Mouse (Mus musculus) thymus, postnatal 25 days (tissue): ENCODE measurements at regions not wholly inside any gene's neighbourhood (a gene's known extent, or its start where the extent isn't known, plus 50 kb on each side); places are given as distances from the start of the nearest gene placed in this dataset.

Experiments used
- DNase-seq: peaks from one replicate; pipeline ENCODE4 v3.0.0; 2022

DNA sequence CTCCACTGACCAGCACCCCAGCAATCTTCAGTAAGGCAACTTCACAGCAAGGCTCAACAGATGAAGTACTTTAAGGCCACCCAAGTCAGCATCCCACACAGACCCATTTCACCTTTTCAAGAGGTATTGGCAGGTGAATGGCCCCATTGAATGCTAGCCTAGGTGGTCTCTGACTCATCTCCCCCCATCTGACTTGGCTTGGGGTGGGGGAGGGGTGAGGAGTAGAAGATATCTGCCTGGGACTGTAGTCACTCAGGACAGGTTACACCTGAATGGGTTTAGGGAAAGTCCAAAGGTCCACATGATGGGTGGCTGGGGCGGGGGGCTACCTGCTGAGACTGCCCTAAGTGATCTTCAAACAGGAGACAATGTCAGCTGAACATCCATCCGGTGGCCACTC lies 104.0 kb upstream of the Tle3 start:
- DNase-seq = no peak

- DNase-seq = no peak
Observed at GRCm38 (mm10) chr9:61268681-61269080, 103.5 kb upstream of the Tle3 start.

- no peak for DNase-seq
Observed at GRCm38 (mm10) chr9:61269151-61269870, 102.9 kb upstream of the Tle3 start.

- no peak for DNase-seq
Observed at GRCm38 (mm10) chr9:61271243-61271642, 100.9 kb upstream of the Tle3 start.

- no peak for DNase-seq
Observed at GRCm38 (mm10) chr9:61271769-61272352, 100.3 kb upstream of the Tle3 start.

DNA sequence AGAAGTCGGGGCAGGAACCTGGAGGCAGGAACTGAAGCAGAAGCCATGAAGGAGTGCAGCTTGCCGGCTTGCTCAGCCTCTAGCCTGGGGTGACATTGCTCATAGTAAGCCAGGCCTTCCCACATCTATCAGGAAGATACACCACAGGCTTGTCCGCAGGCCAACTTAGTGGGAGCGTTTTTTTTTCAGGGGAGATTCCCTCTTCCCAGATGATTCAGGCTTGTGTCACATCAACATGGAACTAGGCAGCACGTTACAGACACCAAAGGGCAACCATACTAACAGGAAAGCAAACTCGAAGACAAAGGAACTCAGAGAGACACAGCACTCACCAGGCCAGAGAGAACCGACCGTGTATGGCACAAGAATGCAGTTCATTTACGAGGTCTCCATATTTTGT lies 98.1 kb upstream of the Tle3 start:
- DNase-seq = no peak

GRCm38 (mm10) chr9:61277369-61278215 lies 94.6 kb upstream of the Tle3 start:
- DNase-seq = peak; percentile 68

DNA sequence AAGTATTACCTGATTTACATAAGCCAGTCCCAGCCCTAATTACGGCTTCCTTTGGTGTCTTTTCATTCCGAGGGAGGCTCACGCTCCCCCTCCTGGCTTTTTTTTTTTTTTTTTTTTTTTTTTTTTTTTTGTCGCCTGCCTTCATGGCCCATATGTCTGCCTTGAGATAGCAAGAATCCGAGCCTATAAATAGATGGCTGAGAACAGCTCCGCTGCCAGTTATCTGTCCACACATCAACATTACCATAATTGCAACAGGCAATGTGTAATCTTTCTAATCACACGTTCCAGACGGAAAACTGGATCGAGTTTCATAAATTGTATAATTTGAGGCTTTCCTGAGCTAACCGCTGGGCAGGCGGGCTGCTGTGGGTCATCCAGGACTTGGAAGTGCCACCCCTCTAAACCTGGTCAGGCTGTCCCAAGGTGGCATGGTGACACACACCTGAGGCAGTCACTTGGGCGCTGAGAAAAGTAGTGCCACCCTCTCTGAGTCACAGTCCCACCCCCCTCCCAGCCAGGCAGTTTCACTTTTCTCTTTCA lies 93.9 kb upstream of the Tle3 start:
- peak; percentile 7 for DNase-seq

DNA sequence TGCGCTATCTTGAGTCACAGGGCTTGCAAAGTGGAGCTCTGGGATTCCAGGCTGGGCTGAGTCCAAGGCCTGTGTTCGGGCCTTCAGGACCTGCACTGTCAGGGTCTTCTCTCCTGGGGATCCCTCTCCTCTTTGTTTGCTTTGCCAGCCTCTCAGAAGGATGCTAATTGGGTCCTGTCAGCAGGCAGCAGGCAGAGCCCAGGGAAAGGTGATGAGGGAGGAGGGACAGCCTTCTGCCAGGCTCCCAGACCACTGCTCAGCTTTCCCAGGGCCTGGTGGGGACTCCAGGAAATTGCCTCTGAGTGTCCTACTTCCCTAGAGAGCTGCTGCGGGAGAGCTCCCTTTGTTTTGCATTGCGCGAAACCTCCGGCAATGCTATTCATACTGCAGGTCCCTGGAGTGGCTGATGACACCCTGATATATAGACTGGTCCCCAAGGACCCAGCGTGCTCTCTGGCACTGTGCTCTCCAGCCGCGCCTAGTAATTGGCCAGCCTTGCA lies 93.1 kb upstream of the Tle3 start:
- no peak for DNase-seq

GRCm38 (mm10) chr9:61280856-61281582 lies 91.1 kb upstream of the Tle3 start:
- no peak for DNase-seq

GRCm38 (mm10) chr9:61283311-61283710 lies 88.9 kb upstream of the Tle3 start:
- DNase-seq = no peak

- DNase-seq = no peak
Observed at GRCm38 (mm10) chr9:61284201-61285021, 87.8 kb upstream of the Tle3 start.

DNA sequence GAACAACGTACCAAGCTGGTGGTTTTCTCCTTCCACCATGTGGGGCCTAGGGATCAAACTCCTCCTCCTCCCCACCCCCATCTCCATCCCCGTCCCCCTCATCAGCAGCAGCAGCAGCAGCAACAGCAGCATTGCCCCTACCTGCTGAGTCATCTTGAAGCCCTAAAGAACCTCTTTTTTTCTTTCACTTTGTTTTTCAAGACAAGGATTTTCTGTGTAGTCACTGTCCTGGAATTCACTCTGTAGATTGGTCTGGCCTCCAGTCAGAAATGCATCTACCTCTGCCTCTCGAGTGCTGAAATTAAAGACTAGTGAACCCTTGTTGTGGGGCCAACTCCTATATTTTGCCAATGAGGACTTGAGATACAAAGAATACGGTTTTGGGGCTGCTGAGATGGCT lies 85.6 kb upstream of the Tle3 start:
- no peak for DNase-seq

GRCm38 (mm10) chr9:61289117-61289516 lies 83.0 kb upstream of the Tle3 start:
- DNase-seq = no peak

DNA sequence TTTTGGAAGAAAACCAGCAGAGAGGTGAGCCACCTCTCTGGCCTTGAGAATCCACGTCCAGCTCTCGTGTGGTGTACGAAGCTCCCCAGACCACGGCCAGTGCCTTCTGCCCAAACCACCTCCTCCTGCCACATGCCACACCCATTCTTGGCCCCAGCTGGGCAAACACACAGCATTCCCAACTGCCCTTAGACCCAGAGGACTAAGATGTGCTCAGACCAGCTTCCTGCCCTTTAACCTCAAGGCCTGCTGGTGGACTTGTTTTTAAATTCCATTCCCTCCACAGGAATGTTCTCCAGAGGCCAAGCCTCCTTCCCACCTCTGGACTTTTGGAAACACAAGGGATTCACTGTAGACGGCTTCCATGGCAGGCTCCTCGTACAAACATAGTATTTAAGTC lies 82.5 kb upstream of the Tle3 start:
- no peak for DNase-seq

GRCm38 (mm10) chr9:61291646-61292045 lies 80.5 kb upstream of the Tle3 start:
- no peak for DNase-seq

DNA sequence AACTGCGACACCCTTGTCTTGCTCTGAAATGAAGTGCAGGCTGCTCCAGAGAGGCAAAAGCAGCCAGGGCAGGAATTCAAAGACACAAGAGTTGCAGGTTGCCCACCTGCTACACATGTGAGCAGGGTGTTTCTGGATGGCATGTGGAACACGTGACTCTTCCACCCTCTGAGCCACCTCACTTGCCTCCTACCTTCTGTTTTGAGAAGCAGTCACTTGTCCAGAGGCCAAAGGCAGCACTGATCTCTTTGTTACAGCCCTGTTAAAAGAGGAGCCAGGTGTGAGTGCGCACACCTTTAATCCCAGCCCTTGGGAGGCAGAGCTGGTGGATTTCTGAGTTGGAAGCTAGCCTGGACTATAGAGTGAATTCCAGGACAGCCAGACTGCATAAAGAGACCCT lies 79.7 kb upstream of the Tle3 start:
- no peak for DNase-seq

DNA sequence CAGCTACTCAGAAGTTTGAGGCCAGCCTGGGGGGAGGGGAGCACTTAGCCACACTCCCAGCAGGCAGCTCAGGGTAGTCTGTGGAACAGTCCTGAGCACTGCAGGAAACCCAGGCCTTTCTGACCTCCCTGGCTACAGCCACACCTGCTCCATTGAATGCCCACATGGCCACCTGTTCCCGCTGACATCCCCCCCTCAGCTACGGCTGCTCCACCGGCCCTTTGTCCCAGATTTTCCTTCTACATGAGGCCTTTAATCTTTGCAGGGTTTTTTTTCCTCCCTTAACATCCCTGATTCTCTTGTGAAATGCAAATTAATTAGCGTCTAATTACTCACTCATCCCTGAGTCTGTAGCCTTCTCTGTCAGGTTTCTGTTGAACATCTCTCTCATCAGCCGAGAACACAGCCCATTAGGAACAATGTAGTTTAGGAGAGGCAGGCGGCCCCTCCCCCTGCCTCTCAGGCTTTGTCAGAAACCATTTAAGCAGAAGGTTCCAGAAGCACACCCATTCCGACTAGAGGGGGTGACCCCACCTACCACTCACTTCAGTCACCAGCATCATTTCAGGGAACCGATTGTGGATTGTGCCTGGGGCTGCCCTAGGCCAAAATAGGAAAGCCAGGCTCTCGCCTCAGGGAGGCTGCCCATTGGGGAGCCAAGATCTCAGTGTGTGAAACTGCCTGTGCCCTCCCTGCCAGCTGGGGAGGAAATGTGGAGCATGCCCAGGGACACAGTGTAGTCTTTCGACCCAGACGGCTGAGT lies 78.8 kb upstream of the Tle3 start:
- DNase-seq = no peak

DNA sequence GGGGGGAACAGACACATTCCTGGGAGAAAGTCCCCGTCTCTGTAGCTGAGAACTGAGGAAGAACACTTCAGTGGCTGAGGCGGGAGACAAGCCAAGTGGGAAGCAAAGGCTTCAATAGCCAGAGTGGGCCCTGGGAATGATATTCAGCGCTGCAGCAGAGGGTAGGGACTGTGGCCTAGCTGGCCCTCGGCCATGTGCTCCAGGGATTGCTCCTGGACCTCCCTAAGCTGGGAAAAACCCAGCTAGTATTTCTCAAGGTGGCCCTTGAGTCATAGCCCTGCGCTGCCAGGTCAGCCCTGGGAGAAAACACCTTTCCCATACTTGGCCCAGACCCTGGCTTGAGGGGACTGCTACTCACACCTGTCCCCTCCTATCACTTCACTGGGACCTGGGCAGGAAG lies 77.2 kb upstream of the Tle3 start:
- no peak for DNase-seq

DNA sequence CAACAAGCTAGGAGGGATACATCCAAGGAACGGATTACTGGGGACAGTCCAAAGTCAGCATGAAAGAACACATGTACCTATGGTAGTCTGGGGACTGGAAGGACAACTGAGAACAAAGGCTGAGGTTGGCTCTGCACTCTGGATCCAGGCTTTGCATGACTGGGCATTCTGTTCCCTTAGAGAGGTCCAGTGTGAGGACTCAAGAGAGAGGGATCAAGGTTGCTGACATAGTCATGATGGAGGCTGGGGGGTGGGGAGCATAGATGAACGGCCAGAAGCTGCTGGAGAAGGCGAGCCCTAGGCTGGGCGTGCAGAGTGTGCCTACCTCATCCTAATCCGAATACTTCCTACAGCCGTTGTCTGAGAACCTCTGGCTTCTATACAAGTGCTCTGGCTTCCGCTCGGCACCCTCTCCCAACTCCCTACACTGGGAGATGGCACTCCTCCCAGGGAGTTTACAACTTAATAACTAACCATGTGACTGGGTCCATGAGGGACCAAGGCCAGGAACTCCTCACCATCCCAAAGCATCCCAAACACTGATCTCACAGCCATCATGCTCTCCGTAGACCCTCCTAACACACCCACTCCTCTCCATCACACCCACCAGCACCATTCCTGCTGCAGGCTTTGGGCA lies 75.7 kb upstream of the Tle3 start:
- no peak for DNase-seq

- DNase-seq = no peak
Observed at GRCm38 (mm10) chr9:61297385-61297784, 74.8 kb upstream of the Tle3 start.
